In the genomic region with DNA sequence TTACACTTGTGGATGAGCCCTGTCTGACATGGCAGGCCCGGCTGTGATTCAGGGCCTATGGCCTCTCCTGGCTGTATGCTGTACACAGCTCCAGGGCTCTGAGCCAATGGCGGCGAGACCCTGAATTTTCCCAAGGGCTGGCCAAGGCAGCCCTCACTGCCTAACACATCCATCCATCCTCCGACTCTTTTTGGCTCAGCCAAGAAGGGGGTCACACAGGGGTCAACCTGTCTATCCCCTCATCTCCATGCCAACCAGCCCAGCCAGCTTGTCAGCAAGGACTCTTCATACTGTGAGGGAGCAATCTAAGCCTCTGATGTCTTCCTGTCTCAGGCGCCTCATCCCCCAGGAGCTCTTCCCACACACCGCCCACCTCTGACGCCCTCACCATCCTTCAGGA, we compare ENCODE assay signal across 9 mouse cellular contexts. TPM values are rescaled to one million over a fixed set of nuclear protein-coding genes. Genes with fewer than 3 reads are reported as not detected.
DNase-seq lines count a peak whose midpoint lies in the region; ATAC-seq lines count a peak whose summit lies in the region.
"Had no signal": no experiment of that assay in that cellular context is flagged by ENCODE, and none has a peak within 500 bp of the region (broad histone marks: within the 10 kb centered on the region; RNA-seq: fewer than 3 reads in every experiment).

No protein-coding gene starts in this region.

- H3K4me3 ChIP-seq in midbrain, embryonic 10.5 days = no peak overlapping the region
- no peak overlapping the region for H3K4me3 ChIP-seq in midbrain, embryonic 16.5 days (ENCODE audit: low read depth, low read length)
- H3K4me3 ChIP-seq in intestine, embryonic 14.5 days (ENCODE audit: low read depth, low read length) = no peak overlapping the region
- no peak overlapping the region for H3K4me3 ChIP-seq in stomach, embryonic 15.5 days (replicated peaks)
- H3K4me3 ChIP-seq: erythroblast, embryonic 14.5 days had no signal

- peak; percentile 69 for DNase-seq in adrenal gland, postnatal 14 days
- DNase-seq in adrenal gland, postnatal 36 days = no peak
- peak; percentile 48 for DNase-seq in midbrain, embryonic 10.5 days (ENCODE audit: low spot score)
- no peak for DNase-seq in intestine, embryonic 14.5 days (ENCODE audit: low spot score)
- no peak for DNase-seq in cerebellum, adult 8-10 months

- no peak overlapping the region for H3K9ac ChIP-seq in midbrain, embryonic 16.5 days (ENCODE audit: low read depth, low read length)
- no peak overlapping the region for H3K9ac ChIP-seq in intestine, embryonic 14.5 days (ENCODE audit: low read length)
- no peak overlapping the region for H3K9ac ChIP-seq in stomach, embryonic 15.5 days

- H3K27me3 ChIP-seq in midbrain, embryonic 10.5 days (ENCODE audit: low read depth, poor library complexity, severe bottlenecking) = no peaks in the 10 kb centered on the region
- no peaks in the 10 kb centered on the region for H3K27me3 ChIP-seq in midbrain, embryonic 16.5 days (ENCODE audit: control insufficient read depth, insufficient read depth, low read depth, low read length)
- H3K27me3 ChIP-seq in intestine, embryonic 14.5 days (replicated peaks; ENCODE audit: control insufficient read depth, insufficient read depth, low read length) = no peaks in the 10 kb centered on the region
- no peaks in the 10 kb centered on the region for H3K27me3 ChIP-seq in stomach, embryonic 15.5 days (replicated peaks)

- H3K9me3 ChIP-seq in midbrain, embryonic 10.5 days (replicated peaks) = no peaks in the 10 kb centered on the region
- H3K9me3 ChIP-seq in midbrain, embryonic 16.5 days (replicated peaks; ENCODE audit: control insufficient read depth, low read length, poor library complexity, severe bottlenecking) = no peaks in the 10 kb centered on the region
- no peaks in the 10 kb centered on the region for H3K9me3 ChIP-seq in intestine, embryonic 14.5 days (ENCODE audit: control insufficient read depth, low read length)
- H3K9me3 ChIP-seq in stomach, embryonic 15.5 days = no peaks in the 10 kb centered on the region

- no peak overlapping the region for H3K27ac ChIP-seq in midbrain, embryonic 10.5 days (replicated peaks)
- H3K27ac ChIP-seq in midbrain, embryonic 16.5 days (ENCODE audit: low read length) = no peak overlapping the region
- H3K27ac ChIP-seq in intestine, embryonic 14.5 days (ENCODE audit: low read depth) = peak overlapping the region; percentile 59
- H3K27ac ChIP-seq in stomach, embryonic 15.5 days = peak overlapping the region; percentile 76

- WGBS in midbrain, embryonic 10.5 days = 61% methylated on average over 7 of the region's 7 CpGs
- 43% methylated on average over 7 of the region's 7 CpGs for WGBS in midbrain, embryonic 16.5 days
- WGBS in intestine, embryonic 14.5 days = 33% methylated on average over 7 of the region's 7 CpGs
- 38% methylated on average over 7 of the region's 7 CpGs for WGBS in stomach, embryonic 15.5 days

- peaks cover 99% of the 10 kb centered on the region for H3K36me3 ChIP-seq in midbrain, embryonic 10.5 days
- H3K36me3 ChIP-seq in midbrain, embryonic 16.5 days (ENCODE audit: control insufficient read depth, insufficient read depth, low read length) = peaks cover 67% of the 10 kb centered on the region
- H3K36me3 ChIP-seq in intestine, embryonic 14.5 days (ENCODE audit: control insufficient read depth, insufficient read depth, low read length) = peaks cover 89% of the 10 kb centered on the region
- H3K36me3 ChIP-seq in stomach, embryonic 15.5 days = peaks cover 59% of the 10 kb centered on the region

- ATAC-seq in midbrain, embryonic 16.5 days = no peak
- peak; percentile 73 for ATAC-seq in intestine, embryonic 14.5 days (replicated peaks; ENCODE audit: low FRiP score, low TSS enrichment, low read depth)
- ATAC-seq in stomach, embryonic 15.5 days (ENCODE audit: insufficient read depth, low FRiP score, low read depth) = peak; percentile 63
- no peak for ATAC-seq in megakaryocyte-erythroid progenitor cell, adult 5-6 weeks (replicated peaks; ENCODE audit: low FRiP score, low TSS enrichment, poor library complexity, severe bottlenecking)

- H3K4me1 ChIP-seq in midbrain, embryonic 10.5 days = peaks cover 12% of the 10 kb centered on the region
- no peaks in the 10 kb centered on the region for H3K4me1 ChIP-seq in midbrain, embryonic 16.5 days (ENCODE audit: control insufficient read depth, insufficient read depth, low read length)
- H3K4me1 ChIP-seq in intestine, embryonic 14.5 days (replicated peaks; ENCODE audit: control insufficient read depth, insufficient read depth, low read length) = peaks cover 26% of the 10 kb centered on the region
- peaks cover 46% of the 10 kb centered on the region for H3K4me1 ChIP-seq in stomach, embryonic 15.5 days

- no peak overlapping the region for H3K4me2 ChIP-seq in midbrain, embryonic 16.5 days (ENCODE audit: low read length)
- H3K4me2 ChIP-seq in intestine, embryonic 14.5 days (ENCODE audit: low read length) = no peak overlapping the region
- H3K4me2 ChIP-seq in stomach, embryonic 15.5 days = no peak overlapping the region

RNA-seq across cellular contexts. Expression of a gene that starts 29.4 kb away (rescaled TPM):
- 138 and 201 TPM in 2 replicates for total RNA-seq in adrenal gland, postnatal 14 days (2021)
- 100 to 1,000 TPM; 192 to 251 TPM for total RNA-seq in adrenal gland, postnatal 36 days (2021)
- 54.9 and 69.8 TPM in 2 replicates for polyA plus RNA-seq in midbrain, embryonic 10.5 days (2016; fragmentation: Nextera tagmentation; extraction: Ambion mirVana)
- 110 and 117 TPM in 2 replicates for polyA plus RNA-seq in midbrain, embryonic 16.5 days (2015; fragmentation: Nextera tagmentation; extraction: Ambion mirVana)
- 92.1 and 96.6 TPM in 2 replicates for polyA plus RNA-seq in intestine, embryonic 14.5 days (2014; fragmentation: Nextera tagmentation; extraction: Ambion mirVana)
- 77.0 and 87.0 TPM in 2 replicates for polyA plus RNA-seq in stomach, embryonic 15.5 days (2015; fragmentation: Nextera tagmentation; extraction: Ambion mirVana)
- 0.26 TPM in 1 of 2 replicates, not detected in the other for total RNA-seq in megakaryocyte-erythroid progenitor cell, adult 5-6 weeks (2014; fragmentation: Nextera tagmentation)
- total RNA-seq in megakaryocyte-erythroid progenitor cell, adult 5-6 weeks (2017) = 0.04 TPM in 1 of 2 replicates, not detected in the other

RNA-seq across cellular contexts. Expression of a gene that starts 51.3 kb away (rescaled TPM):
- 75.0 and 89.4 TPM in 2 replicates for total RNA-seq in adrenal gland, postnatal 14 days (2021)
- 10 to 100 TPM; 93.2 to 99.8 TPM for total RNA-seq in adrenal gland, postnatal 36 days (2021)
- 8.2 and 8.9 TPM in 2 replicates for polyA plus RNA-seq in midbrain, embryonic 10.5 days (2016; fragmentation: Nextera tagmentation; extraction: Ambion mirVana)
- 4.4 and 5.4 TPM in 2 replicates for polyA plus RNA-seq in midbrain, embryonic 16.5 days (2015; fragmentation: Nextera tagmentation; extraction: Ambion mirVana)
- polyA plus RNA-seq in intestine, embryonic 14.5 days (2014; fragmentation: Nextera tagmentation; extraction: Ambion mirVana) = 28.5 and 29.4 TPM in 2 replicates
- 35.0 and 37.1 TPM in 2 replicates for polyA plus RNA-seq in stomach, embryonic 15.5 days (2015; fragmentation: Nextera tagmentation; extraction: Ambion mirVana)
- 51.7 and 57.9 TPM in 2 replicates for total RNA-seq in megakaryocyte-erythroid progenitor cell, adult 5-6 weeks (2014; fragmentation: Nextera tagmentation)
- 32.2 and 35.3 TPM in 2 replicates for total RNA-seq in megakaryocyte-erythroid progenitor cell, adult 5-6 weeks (2017)

RNA-seq across cellular contexts. Expression of a gene that starts 57.2 kb away (rescaled TPM):
- total RNA-seq in adrenal gland, postnatal 14 days (2021) = 7.4 and 8.0 TPM in 2 replicates
- total RNA-seq in adrenal gland, postnatal 36 days (2021) = 1 to 10 TPM; 5.0 to 6.3 TPM
- 19.4 and 27.2 TPM in 2 replicates for polyA plus RNA-seq in midbrain, embryonic 10.5 days (2016; fragmentation: Nextera tagmentation; extraction: Ambion mirVana)
- 62.1 and 66.7 TPM in 2 replicates for polyA plus RNA-seq in midbrain, embryonic 16.5 days (2015; fragmentation: Nextera tagmentation; extraction: Ambion mirVana)
- polyA plus RNA-seq in intestine, embryonic 14.5 days (2014; fragmentation: Nextera tagmentation; extraction: Ambion mirVana) = 4.0 and 5.5 TPM in 2 replicates
- polyA plus RNA-seq in stomach, embryonic 15.5 days (2015; fragmentation: Nextera tagmentation; extraction: Ambion mirVana) = 5.0 and 5.4 TPM in 2 replicates
- total RNA-seq in megakaryocyte-erythroid progenitor cell, adult 5-6 weeks (2014; fragmentation: Nextera tagmentation) = not detected in 2 replicates
- total RNA-seq in megakaryocyte-erythroid progenitor cell, adult 5-6 weeks (2017) = not detected in 2 replicates
- polyA plus RNA-seq: erythroblast, embryonic 14.5 days had no signal

Comparison
In these comparisons a context has a peak if more than half of its experiments do, and no peak if none do; other contexts are left out.
1. DNase-seq: peak in adrenal gland, postnatal 14 days (single experiment) and midbrain, embryonic 10.5 days (single experiment); none in adrenal gland, postnatal 36 days (0 of 2), intestine, embryonic 14.5 days (single experiment) and cerebellum, adult 8-10 months (single experiment).
2. H3K27ac ChIP-seq: peak in intestine, embryonic 14.5 days (single experiment) and stomach, embryonic 15.5 days (single experiment); none in midbrain, embryonic 10.5 days (single experiment) and midbrain, embryonic 16.5 days (single experiment).
3. ATAC-seq: peak in intestine, embryonic 14.5 days (single experiment) and stomach, embryonic 15.5 days (single experiment); none in midbrain, embryonic 16.5 days (single experiment) and megakaryocyte-erythroid progenitor cell, adult 5-6 weeks (single experiment).